Mouse (Mus musculus) cerebellum, adult 8-10 months (tissue): ENCODE results near the gene Mthfd1l.
"Not testable (repeated sequence)": the region's sequence is repeated elsewhere in the genome, so short reads cannot be mapped to it uniquely, and the experiment has no call there.

Experiments
- DNase-seq: peaks from one replicate; pipeline ENCODE4 v3.0.0; 2022

Mthfd1l gene

GRCm38 (mm10) chr10:4159541-4160090 lies 186.7 kb downstream of the Mthfd1l start:
- no peak for DNase-seq

GRCm38 (mm10) chr10:4160242-4160785 lies 187.4 kb downstream of the Mthfd1l start:
- no peak for DNase-seq

DNA sequence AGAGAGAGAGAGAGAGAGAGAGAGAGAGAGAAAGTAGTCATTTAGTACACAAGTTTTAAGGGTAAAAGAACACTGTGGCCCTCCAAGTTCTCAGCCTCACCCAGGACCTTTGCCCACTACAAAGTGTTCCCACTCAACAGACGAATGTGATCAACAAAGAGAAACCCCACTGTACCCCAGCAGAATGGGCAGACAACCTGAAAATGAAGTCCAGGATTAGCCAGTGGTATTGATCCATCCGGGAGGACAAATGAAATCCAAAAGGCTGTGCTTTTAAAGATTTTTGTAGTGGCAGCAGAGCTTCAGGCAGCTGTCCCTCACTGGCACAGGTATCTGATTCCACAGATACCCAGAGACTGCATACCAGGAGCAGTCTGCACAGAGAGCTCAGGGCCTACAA lies 189.1 kb downstream of the Mthfd1l start:
- DNase-seq: no peak

DNA sequence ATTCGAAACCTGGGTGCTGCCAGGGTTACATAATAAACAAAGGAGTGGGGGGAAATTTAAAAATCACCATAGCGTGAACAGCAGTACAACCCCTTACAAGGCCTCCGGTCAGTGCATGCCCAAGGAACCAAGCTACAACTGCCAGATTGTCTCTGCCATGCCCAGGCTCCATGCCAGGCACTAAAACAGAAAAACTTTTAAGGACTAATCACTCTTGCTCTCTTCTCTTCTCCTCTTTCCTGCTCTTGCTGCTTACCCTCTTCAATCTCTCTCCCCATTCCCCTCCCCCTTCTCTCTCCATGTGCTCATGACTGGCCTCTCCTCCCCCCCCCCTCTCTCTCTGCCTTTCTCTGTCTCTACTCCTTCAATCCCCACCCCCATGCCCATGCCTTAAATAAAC lies 190.1 kb downstream of the Mthfd1l start:
- DNase-seq: no peak

- DNase-seq: no peak
Measured at GRCm38 (mm10) chr10:4164681-4165080, 191.8 kb downstream of the Mthfd1l start.

DNA sequence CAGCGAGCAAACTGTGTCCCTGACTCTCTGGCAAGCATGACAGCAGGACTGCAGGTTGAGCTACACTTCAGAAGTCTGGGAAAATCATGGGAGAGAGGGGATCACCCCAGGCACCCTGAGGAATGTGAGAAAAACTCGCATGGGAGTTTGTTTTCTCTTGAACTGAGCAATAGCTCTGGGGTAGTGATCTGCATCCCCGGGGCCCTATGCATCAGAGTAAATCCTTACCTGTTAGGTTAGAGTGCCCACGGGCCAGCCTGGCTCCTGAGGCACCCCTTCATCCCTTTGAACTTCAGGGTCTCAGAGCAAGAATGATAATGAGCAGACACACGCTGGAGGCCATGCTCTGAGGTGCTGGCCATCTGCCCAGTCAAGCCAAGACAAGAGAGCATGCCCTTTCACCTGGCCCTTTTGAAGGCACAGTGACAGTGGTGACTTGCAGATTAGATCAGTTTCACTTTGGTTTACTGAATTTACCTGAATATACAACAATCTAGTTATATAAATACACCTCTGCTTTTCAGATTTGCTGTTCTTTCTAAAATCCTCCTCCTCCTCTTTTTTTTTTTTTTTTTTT lies 195.4 kb downstream of the Mthfd1l start:
- no peak for DNase-seq

GRCm38 (mm10) chr10:4174229-4174628 lies 201.3 kb downstream of the Mthfd1l start:
- no peak for DNase-seq

DNA sequence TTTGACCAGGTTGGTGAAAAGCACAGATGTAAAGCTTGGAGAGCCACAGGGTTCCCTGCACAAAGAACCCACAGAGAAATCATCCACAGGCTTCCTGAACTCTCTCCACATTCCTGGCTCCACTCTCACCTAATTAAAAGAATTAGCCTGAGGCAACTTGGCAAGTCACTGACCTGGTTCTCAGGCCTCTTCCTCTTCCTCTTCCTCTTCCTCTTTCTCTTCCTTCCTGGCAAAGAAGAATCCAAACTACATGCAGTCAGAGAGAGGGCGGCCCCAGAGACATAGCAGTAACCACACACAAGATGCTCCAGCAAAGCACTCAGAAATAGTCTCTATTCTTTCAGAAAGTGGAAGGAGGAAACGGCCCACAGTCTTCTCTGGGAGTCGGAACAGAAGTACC lies 201.8 kb downstream of the Mthfd1l start:
- DNase-seq: no peak

GRCm38 (mm10) chr10:4177285-4177684 lies 204.4 kb downstream of the Mthfd1l start:
- DNase-seq: no peak

DNA sequence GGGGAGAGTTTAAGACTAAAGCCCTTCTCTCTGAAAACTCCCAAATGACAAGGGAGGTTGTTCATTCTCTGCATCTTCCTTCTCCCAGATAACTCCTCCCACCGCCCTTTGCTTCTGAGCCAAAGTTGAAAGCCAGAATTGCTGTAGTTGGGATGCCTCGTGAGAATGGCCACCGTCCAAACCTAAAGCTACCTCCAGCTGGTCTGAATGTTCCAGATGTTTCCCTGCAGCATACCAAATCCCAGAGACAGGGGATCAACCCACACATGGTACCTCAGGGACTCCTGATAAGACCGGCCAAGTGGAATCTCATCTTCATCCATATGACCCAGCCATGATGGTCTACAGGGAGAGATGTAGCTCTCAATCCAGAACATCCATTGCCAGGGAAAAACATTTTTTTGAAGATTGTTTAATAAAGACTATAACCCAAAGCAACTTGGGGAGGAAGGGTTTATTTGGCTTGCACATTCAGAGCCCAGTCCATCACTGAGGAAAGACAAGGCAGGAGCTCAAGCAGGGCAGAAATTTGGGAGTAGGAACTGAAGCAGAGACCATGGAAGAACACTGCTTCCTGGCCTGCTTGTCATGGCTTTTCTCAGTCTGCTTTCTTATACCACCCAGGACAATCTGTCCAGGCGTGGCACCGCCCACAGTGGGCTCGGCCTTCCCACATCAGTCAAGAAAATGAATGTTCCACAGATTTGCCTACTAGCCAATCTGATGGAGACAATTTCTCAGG lies 206.3 kb downstream of the Mthfd1l start:
- DNase-seq: no peak

DNA sequence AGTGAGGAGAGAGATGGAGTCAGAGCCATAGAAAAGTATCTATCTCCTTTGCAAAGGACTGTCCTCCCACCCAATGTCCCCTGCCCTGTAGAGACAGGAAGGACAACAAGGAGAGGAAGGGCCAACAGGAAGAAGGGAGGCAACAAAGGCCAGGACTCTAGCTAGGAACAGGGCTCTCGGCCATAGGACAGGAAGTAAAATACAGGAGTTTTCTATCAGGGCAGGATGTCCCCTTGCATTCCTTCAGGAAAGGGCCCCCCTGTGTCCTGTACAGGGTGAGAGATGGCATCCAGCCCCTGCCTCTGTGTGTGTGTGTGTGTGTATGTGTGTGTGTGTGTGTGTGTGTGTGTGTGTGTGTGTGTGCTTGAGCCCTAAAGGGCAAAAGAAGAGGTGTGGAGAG lies 209.0 kb downstream of the Mthfd1l start:
- DNase-seq: no peak

- no peak for DNase-seq
Measured at GRCm38 (mm10) chr10:4182406-4182805, 209.5 kb downstream of the Mthfd1l start.

DNA sequence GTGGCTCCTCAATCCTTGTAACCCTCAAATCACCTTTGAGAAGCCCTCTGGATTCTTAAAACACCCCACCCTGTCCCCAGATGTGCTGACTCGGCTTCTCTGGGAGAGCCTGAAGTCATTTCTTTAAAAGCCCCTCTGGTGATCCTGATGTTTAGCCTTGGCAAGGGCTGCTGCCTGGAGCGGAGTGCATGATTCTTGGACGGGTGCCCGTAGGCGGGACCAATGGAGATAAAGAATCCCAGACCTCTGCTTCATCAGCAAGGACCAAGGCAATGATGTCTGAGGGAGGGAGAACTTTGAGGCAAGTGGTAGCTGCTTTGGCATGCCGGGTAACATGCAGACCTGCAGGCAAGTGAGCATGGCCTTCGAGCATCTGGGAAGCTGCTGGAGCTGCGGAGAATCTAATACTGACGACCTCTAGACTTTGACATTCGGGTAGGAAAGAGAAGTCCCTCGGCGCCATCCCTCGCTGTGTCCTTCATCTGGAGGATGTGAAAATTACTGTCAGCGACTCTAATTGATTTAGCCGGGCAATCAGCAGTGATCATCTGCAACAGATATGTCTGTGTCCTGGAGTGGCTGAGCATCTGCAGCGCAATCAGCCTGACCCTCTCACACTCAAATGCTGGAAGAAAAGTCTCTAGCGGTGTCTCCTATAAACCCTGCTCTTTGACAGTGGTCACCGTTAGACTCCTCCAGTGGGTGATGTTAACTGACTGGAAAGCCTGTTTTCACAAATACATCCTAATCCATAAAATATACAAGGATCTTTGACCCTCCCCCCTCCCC lies 215.9 kb downstream of the Mthfd1l start:
- DNase-seq: no peak

DNA sequence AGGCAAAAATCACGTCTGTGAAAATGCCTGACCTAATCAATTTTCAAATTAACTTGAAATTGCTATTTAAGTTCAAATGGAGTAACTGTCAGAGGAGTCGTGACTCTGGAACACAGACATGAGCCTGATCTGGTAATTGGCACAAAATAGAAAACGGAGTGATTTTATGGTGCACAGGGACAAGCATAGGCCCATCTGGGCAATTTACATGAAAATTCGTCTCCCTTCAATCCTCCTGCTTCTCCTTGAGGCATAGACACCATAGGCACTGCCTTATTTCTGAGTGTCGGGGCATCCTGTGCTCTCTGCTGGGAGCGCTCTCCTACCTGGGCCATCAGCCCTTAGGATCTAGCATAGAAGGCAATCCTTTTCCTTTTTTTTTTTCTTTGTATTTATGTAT lies 216.5 kb downstream of the Mthfd1l start:
- no peak for DNase-seq

GRCm38 (mm10) chr10:4198978-4199377 lies 226.1 kb downstream of the Mthfd1l start:
- no peak for DNase-seq

DNA sequence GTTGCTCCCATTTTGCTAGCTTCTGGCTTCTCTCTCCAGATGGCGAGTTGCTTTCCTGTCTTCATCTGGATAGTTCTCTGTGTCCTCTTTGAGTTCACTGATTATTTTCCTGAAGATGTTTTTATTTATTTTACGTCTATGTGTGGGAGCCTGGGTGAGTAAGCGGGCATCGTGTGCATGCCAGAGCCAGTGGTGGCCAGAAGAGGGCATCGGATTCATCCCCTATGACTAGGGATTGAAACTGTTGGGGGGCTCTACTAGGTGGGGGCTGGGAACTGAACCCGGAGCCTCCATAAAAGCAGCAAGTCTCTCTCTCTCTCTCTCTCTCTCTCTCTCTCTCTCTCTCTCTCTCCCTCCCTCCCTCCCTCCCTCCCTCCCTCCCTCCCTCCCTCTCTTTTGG lies 227.0 kb downstream of the Mthfd1l start:
- no peak for DNase-seq

- DNase-seq: no peak
Measured at GRCm38 (mm10) chr10:4200546-4201104, 227.7 kb downstream of the Mthfd1l start.

DNA sequence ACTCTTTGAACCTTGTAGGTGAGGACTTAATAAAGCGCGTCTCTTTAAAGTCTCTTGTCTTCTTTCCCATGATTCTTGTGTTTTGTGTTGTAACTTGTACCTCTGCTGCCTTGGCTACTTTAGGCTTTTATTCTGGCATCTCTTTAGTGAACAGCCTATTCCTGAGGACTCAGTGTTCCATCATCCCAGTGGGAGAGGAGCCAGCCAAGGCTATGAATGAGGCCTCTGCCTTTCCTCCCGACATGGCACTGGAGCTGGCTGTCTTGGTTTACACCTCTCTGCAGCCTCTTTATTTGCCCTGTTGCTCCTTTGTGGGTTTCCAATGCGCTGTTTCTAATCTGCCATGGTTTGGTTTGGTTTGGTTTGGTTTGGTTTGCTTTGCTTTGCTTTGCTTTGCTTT lies 228.2 kb downstream of the Mthfd1l start:
- DNase-seq: no peak

DNA sequence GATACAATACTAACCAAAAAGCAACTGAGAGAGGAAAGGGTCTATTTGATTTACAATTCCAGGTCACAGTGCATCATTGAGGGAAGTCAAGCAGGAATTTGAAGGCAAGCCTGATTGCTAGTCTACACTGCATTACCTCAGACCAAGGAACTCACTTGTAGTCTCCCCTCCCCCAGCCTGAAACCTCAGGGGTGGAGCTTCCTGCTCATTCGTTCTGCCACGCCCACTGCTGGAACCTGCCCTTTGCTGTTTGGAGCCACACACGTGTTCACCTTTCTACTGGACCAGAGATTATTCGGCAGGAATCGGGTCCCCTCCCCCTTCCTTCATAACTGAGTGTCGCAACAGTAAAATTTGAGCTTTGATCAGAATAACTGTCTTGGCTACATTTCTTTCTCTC lies 230.7 kb downstream of the Mthfd1l start:
- DNase-seq: not testable (repeated sequence)

DNA sequence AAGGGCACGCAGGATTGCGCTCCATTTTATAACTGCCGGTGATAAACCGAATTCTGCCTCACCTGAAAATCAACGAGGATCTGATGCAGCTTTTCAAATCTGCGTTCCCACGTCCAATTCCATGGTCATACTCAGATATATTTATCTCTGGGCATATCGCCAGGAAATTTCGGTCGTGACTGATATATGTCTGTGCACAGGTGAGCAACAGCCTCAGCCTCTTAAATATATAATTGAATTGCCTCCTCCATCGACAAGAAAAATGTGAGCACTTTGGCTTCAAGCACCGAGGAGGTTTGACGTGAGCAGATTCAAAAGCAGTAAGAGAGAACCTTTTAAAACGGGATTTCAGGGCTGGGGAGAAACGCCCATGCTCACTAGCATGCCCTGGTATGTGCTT lies 236.1 kb downstream of the Mthfd1l start:
- DNase-seq: no peak

GRCm38 (mm10) chr10:4210313-4211066 lies 237.6 kb downstream of the Mthfd1l start:
- no peak for DNase-seq

- DNase-seq: no peak
Measured at GRCm38 (mm10) chr10:4211067-4211447, 238.1 kb downstream of the Mthfd1l start.
